Mouse (Mus musculus): ENCODE measurements around the gene Hgd.

DNA sequence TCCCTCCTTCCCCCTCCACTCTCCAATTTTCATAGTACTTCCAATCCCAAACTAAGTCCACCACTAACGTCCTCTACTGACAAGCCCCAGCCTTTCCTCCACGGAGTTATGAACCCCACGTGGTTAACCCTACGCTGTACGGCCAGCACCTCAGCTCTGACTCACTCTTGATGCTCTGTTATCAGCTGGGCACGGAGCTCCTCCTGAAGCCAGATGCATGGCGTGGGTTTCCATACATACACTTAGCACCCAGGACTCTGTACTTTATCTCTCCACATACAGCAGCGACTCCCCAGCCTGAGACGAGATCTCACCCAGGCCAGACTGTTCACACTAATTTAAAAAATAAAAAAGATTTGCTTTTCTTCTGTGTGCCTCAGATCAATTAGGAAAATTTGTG lies 54.6 kb downstream of the Hgd start:
- TF ChIP-seq SRF (IDR thresholded peaks at IDR 0.05; ENCODE audit: control insufficient read depth, insufficient read length, low read depth), result no peak
- TF ChIP-seq POLR2A (IDR thresholded peaks at IDR 0.05; ENCODE audit: insufficient read length, low read depth), result no peak
- no peak for TF ChIP-seq E2F4 (IDR thresholded peaks at IDR 0.05; ENCODE audit: insufficient read depth)
- TF ChIP-seq MAX (IDR thresholded peaks at IDR 0.05; ENCODE audit: low read depth), result no peak
- TF ChIP-seq TCF3 (IDR thresholded peaks at IDR 0.05; ENCODE audit: insufficient read length, low read depth), result no peak

Measured in myocyte (in vitro differentiated cells).